Mouse (Mus musculus) large intestine, adult 2 months (tissue): ENCODE data around the gene Gosr1. TPM values are rescaled to one million over a fixed set of nuclear protein-coding genes. Genes with fewer than 3 reads are reported as not detected.
"Not testable (repeated sequence)": the region's sequence is repeated elsewhere in the genome, so short reads cannot be mapped to it uniquely, and the experiment has no call there.

Experiments
- DNase-seq: peaks from one replicate; pipeline ENCODE4 v3.0.0-alpha.2; 2012; ENCODE audit warnings: low read depth, low spot score
- WGBS: fragments of 180-500 bp; shearing (Covaris S2); methylation state at CpG from one replicate; pipeline ENCODE4 v1.1.7; 2018; 5-methylcytosine and 5-hydroxymethylcytosine counted together
- polyA plus RNA-seq: library from polyadenylated mRNA; depleted of rRNA; stranded (reverse); fragments of >200 nt; gene quantifications from 2 replicates; pipeline ENCODE4 v1.2.3, GENCODE M21; 2012; rRNA removed

The Gosr1 gene
- polyA plus RNA-seq: 15.9 and 21.9 TPM in 2 replicates

GRCm38 (mm10) chr11:76763053-76763740 lies at the start of gene Gosr1:
Gene Gosr1 (minus strand): TSS chr11:76763579.
- WGBS: 1% methylated on average over 28 of the region's 28 CpGs
- peak; percentile 91 for DNase-seq

GRCm38 (mm10) chr11:76810706-76811495 lies 47.5 kb upstream of the Gosr1 start:
- WGBS: 85% methylated on average over 9 of the region's 9 CpGs
- DNase-seq: no peak

- WGBS: 37% methylated on average over 3 of the region's 3 CpGs
- DNase-seq: no peak
These were observed 46.1 kb upstream of the Gosr1 start for GRCm38 (mm10) chr11:76809450-76809849.

GRCm38 (mm10) chr11:76808550-76808949 lies 45.2 kb upstream of the Gosr1 start:
- no peak for DNase-seq
- 90% methylated on average over 7 of the region's 7 CpGs for WGBS

- WGBS: 95% methylated on average over 3 of the region's 3 CpGs
- no peak for DNase-seq
These were observed 43.8 kb upstream of the Gosr1 start for GRCm38 (mm10) chr11:76807007-76807679.

GRCm38 (mm10) chr11:76806026-76806425 lies 42.6 kb upstream of the Gosr1 start:
- no peak for DNase-seq
- WGBS: 96% methylated on average over 4 of the region's 4 CpGs

GRCm38 (mm10) chr11:76805072-76805471 lies 41.7 kb upstream of the Gosr1 start:
- WGBS: 92% methylated on average over 4 of the region's 4 CpGs
- DNase-seq: not testable (repeated sequence)

- DNase-seq: no peak
These were observed 39.9 kb upstream of the Gosr1 start for GRCm38 (mm10) chr11:76803266-76803665.

GRCm38 (mm10) chr11:76797236-76797635 lies 33.9 kb upstream of the Gosr1 start:
- 89% methylated on average over 6 of the region's 6 CpGs for WGBS
- no peak for DNase-seq

More at GRCm38 (mm10) chr11:76803266-76803665, 39.9 kb upstream of the Gosr1 start:
- 51% methylated on average over 3 of the region's 3 CpGs for WGBS

- DNase-seq: no peak
- 75% methylated on average over 5 of the region's 5 CpGs for WGBS
These were observed 31.9 kb upstream of the Gosr1 start for GRCm38 (mm10) chr11:76795326-76795725.

GRCm38 (mm10) chr11:76791331-76791730 lies 28.0 kb upstream of the Gosr1 start:
- WGBS: 88% methylated on average over 7 of the region's 7 CpGs
- DNase-seq: no peak

GRCm38 (mm10) chr11:76789252-76789651 lies 25.9 kb upstream of the Gosr1 start:
- WGBS: 92% methylated on average over 1 of the region's 1 CpGs
- DNase-seq: no peak

GRCm38 (mm10) chr11:76775533-76775932 lies 12.2 kb upstream of the Gosr1 start:
- no peak for DNase-seq
- 85% methylated on average over 8 of the region's 8 CpGs for WGBS

- WGBS: 31% methylated on average over 3 of the region's 3 CpGs
These were observed 10.4 kb upstream of the Gosr1 start for GRCm38 (mm10) chr11:76773811-76774210.

GRCm38 (mm10) chr11:76770566-76770965 lies 7.2 kb upstream of the Gosr1 start:
- no peak for DNase-seq
- 70% methylated on average over 5 of the region's 5 CpGs for WGBS

More at GRCm38 (mm10) chr11:76773811-76774210, 10.4 kb upstream of the Gosr1 start:
- no peak for DNase-seq

- WGBS: 11% methylated on average over 4 of the region's 4 CpGs
- no peak for DNase-seq
These were observed 353 bp upstream of the Gosr1 start for GRCm38 (mm10) chr11:76763741-76764122.

GRCm38 (mm10) chr11:76752276-76752675 lies 11.1 kb downstream of the Gosr1 start:
- WGBS: 74% methylated on average over 3 of the region's 3 CpGs

GRCm38 (mm10) chr11:76748819-76749218 lies 14.6 kb downstream of the Gosr1 start:
- WGBS: 80% methylated on average over 9 of the region's 9 CpGs
- no peak for DNase-seq

More at GRCm38 (mm10) chr11:76752276-76752675, 11.1 kb downstream of the Gosr1 start:
- no peak for DNase-seq

GRCm38 (mm10) chr11:76745921-76746320 lies 17.5 kb downstream of the Gosr1 start:
- 100% methylated on average over 1 of the region's 1 CpGs for WGBS
- DNase-seq: no peak

GRCm38 (mm10) chr11:76744550-76744949 lies 18.8 kb downstream of the Gosr1 start:
- 68% methylated on average over 7 of the region's 7 CpGs for WGBS
- DNase-seq: no peak
